Mouse (Mus musculus): ENCODE results near the gene Sh3bp2. TPM values are rescaled to one million over a fixed set of nuclear protein-coding genes. Genes with fewer than 3 reads are reported as not detected.

The Sh3bp2 gene
- total and polyA plus RNA-seq, 2 experiments from 2014 or later, result 21.8 to 43.7 TPM

DNA sequence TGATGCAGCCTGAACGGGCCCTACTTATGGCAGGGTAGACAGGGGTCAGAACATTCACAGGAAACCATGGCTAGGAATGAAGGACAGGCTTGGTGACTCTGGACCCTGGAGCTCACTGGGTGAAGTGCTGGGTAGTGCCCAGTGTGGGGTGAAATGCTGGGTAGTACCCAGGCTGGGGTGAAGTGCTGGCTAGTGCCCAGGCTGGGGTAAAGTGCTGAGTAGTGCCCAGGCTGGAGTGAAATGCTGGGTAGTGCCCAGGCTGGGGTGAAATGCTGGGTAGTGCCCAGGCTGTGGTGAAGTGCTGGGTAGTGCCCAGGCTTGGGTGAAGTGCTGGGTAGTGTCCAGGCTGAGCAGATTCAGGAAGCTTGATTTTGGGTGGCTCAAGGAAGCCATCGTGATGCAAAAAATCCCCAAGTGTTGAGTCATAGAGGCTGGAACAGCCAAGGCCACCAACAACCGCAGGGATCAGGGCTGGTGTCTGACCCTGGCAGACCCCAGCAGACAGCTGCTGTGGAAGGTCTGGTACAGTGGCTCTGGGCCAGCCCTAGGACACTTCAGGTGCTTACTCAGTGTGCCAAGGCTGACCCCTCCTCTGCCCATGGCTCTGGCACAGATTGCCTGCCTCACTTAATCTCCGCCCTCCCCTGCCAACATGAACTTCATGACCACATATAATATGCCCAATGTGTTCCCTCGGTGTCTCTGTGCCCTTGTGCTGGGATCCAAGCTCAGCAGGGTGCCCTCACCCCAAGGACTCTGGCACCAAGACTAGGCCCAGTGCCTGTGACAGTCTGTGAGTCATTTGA is 9.3 kb downstream of the Sh3bp2 start:
- H3K9me3 ChIP-seq (ENCODE audit: low read length), result no peaks in the 10 kb centered on the region
- no peaks in the 10 kb centered on the region for H3K4me1 ChIP-seq (ENCODE audit: insufficient read depth)
- H3K4me3 ChIP-seq (ENCODE audit: low read depth, low read length), result no peak overlapping the region
- H3K36me3 ChIP-seq (ENCODE audit: insufficient read depth), result no peaks in the 10 kb centered on the region
- 83% methylated on average over 5 of the region's 5 CpGs for WGBS
- no peak for TF ChIP-seq CTCF (IDR thresholded peaks at IDR 0.05; ENCODE audit: low read depth)
- ATAC-seq, result no peak
- H3K4me2 ChIP-seq (ENCODE audit: low read depth), result no peak overlapping the region
- H3K27me3 ChIP-seq (ENCODE audit: insufficient read depth, low read length), result no peaks in the 10 kb centered on the region
- no peak for DNase-seq
- no peak overlapping the region for H3K9ac ChIP-seq
- no peak overlapping the region for H3K27ac ChIP-seq (ENCODE audit: low read depth, low read length)

DNA sequence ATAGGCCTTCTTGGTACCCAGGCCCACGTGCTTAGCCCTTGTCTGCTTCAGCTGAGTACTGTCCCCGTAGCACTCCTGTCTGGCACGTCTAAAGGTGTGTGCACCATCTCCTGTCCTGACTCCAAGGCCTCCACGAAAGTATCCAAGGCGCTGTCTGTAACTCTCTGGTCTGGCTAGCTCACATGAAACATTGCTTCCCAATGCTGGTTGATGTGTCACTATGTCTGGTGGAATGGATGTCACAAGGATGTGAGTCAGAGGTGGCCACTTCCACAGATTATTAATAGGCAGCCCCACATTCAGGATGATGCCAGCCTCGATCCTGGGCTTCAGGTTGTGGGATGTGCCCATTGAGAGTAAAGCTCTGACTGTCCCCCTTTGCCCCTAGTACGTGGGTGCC is 10.2 kb downstream of the Sh3bp2 start:
- TF ChIP-seq CTCF (IDR thresholded peaks at IDR 0.05; ENCODE audit: low read depth), result no peak

GRCm38 (mm10) chr5:34538079-34538478 is 12.4 kb downstream of the Sh3bp2 start:
- no peak for DNase-seq
- Histone ChIP-seq H3K27me3 (ENCODE audit: insufficient read depth, low read length) (no peaks in the 10 kb centered on the region), H3K4me3 (ENCODE audit: low read depth, low read length) (no peak overlapping the region), H3K4me1 (ENCODE audit: insufficient read depth) (no peaks in the 10 kb centered on the region), H3K9me3 (ENCODE audit: low read length) (no peaks in the 10 kb centered on the region), H3K27ac (ENCODE audit: low read depth, low read length) (no peak overlapping the region), H3K36me3 (ENCODE audit: insufficient read depth) (no peaks in the 10 kb centered on the region), H3K9ac (no peak overlapping the region), H3K4me2 (ENCODE audit: low read depth) (no peak overlapping the region)
- TF ChIP-seq CTCF (IDR thresholded peaks at IDR 0.05; ENCODE audit: low read depth), result no peak
- 80% methylated on average over 7 of the region's 7 CpGs for WGBS
- no peak for ATAC-seq

More for the DNA sequence above, 10.2 kb downstream of the Sh3bp2 start:
- Histone ChIP-seq H3K4me1 (ENCODE audit: insufficient read depth) (no peaks in the 10 kb centered on the region), H3K9ac (no peak overlapping the region), H3K27me3 (ENCODE audit: insufficient read depth, low read length) (no peaks in the 10 kb centered on the region), H3K27ac (ENCODE audit: low read depth, low read length) (no peak overlapping the region), H3K9me3 (ENCODE audit: low read length) (no peaks in the 10 kb centered on the region), H3K4me3 (ENCODE audit: low read depth, low read length) (no peak overlapping the region), H3K4me2 (ENCODE audit: low read depth) (no peak overlapping the region), H3K36me3 (ENCODE audit: insufficient read depth) (no peaks in the 10 kb centered on the region)
- WGBS, result 87% methylated on average over 7 of the region's 7 CpGs
- no peak for DNase-seq
- ATAC-seq, result no peak

DNA sequence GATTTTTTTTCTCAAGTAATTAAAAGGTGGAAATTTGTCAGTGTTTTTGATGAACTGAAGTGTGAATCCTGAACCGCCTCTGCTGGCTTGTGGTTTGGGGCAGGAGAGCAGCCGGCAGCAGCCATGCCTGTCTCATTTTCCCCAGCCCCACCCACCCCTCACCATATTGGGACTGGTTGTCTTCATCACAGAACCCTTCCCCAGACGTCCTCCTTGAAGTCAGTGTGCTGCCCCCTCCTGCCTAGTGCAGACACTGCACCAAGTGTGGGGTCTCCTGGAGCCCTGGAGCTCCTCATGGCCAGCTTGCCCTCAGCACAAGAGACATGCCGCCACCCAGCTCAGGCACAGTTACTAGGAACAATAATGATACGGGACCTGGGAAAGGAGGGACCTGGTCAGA is 12.9 kb downstream of the Sh3bp2 start:
- DNase-seq, result no peak
- WGBS, result 36% methylated on average over 5 of the region's 5 CpGs
- no peak for ATAC-seq

DNA sequence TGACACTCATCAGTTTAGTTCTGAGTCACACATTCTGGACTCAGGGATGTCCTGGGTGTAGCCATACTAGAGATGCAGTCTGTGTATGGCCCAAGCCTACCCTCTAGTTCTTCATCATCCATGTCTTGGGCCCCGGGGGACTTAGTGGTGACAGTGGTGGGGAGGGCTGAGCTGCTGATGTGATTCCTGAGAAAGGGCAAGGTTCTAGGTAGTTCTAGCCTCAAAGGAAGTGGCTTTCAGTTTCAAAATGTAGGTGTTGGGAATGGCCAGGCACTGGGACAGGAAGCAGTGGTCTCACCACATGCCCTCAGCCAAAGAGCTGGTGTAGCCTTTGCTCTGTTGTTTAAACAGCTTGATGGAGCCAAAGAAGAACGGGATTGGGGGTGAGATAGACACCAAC is 13.5 kb downstream of the Sh3bp2 start:
- no peaks in the 10 kb centered on the region for H3K27me3 ChIP-seq (ENCODE audit: insufficient read depth, low read length)
- H3K4me3 ChIP-seq (ENCODE audit: low read depth, low read length), result no peak overlapping the region
- ATAC-seq (no peak), DNase-seq (no peak)
- H3K4me1 ChIP-seq (ENCODE audit: insufficient read depth), result no peaks in the 10 kb centered on the region
- H3K27ac ChIP-seq (ENCODE audit: low read depth, low read length), result no peak overlapping the region
- no peaks in the 10 kb centered on the region for H3K36me3 ChIP-seq (ENCODE audit: insufficient read depth)
- no peak overlapping the region for H3K4me2 ChIP-seq (ENCODE audit: low read depth)
- 89% methylated on average over 2 of the region's 2 CpGs for WGBS
- H3K9ac ChIP-seq, result no peak overlapping the region
- TF ChIP-seq CTCF (IDR thresholded peaks at IDR 0.05; ENCODE audit: low read depth), result no peak
- no peaks in the 10 kb centered on the region for H3K9me3 ChIP-seq (ENCODE audit: low read length)

More for the DNA sequence above, 12.9 kb downstream of the Sh3bp2 start:
- Histone ChIP-seq H3K4me2 (ENCODE audit: low read depth) (no peak overlapping the region), H3K27ac (ENCODE audit: low read depth, low read length) (no peak overlapping the region), H3K9me3 (ENCODE audit: low read length) (no peaks in the 10 kb centered on the region), H3K9ac (no peak overlapping the region), H3K4me3 (ENCODE audit: low read depth, low read length) (no peak overlapping the region), H3K27me3 (ENCODE audit: insufficient read depth, low read length) (no peaks in the 10 kb centered on the region), H3K36me3 (ENCODE audit: insufficient read depth) (no peaks in the 10 kb centered on the region), H3K4me1 (ENCODE audit: insufficient read depth) (no peaks in the 10 kb centered on the region)
- TF ChIP-seq CTCF (IDR thresholded peaks at IDR 0.05; ENCODE audit: low read depth), result peak; percentile 24

- no peak for TF ChIP-seq CTCF (IDR thresholded peaks at IDR 0.05; ENCODE audit: low read depth)
- no peak overlapping the region for H3K4me2 ChIP-seq (ENCODE audit: low read depth)
- no peaks in the 10 kb centered on the region for H3K4me1 ChIP-seq (ENCODE audit: insufficient read depth)
- H3K9me3 ChIP-seq (ENCODE audit: low read length), result no peaks in the 10 kb centered on the region
- H3K4me3 ChIP-seq (ENCODE audit: low read depth, low read length), result no peak overlapping the region
- H3K9ac ChIP-seq, result no peak overlapping the region
- DNase-seq (no peak), ATAC-seq (no peak)
- no peaks in the 10 kb centered on the region for H3K27me3 ChIP-seq (ENCODE audit: insufficient read depth, low read length)
- H3K27ac ChIP-seq (ENCODE audit: low read depth, low read length), result no peak overlapping the region
- 83% methylated on average over 1 of the region's 1 CpGs for WGBS
- no peaks in the 10 kb centered on the region for H3K36me3 ChIP-seq (ENCODE audit: insufficient read depth)
These were observed 16.5 kb downstream of the Sh3bp2 start for GRCm38 (mm10) chr5:34542166-34542565.

- no peaks in the 10 kb centered on the region for H3K4me1 ChIP-seq (ENCODE audit: insufficient read depth)
- no peak overlapping the region for H3K4me3 ChIP-seq (ENCODE audit: low read depth, low read length)
- DNase-seq (no peak), ATAC-seq (no peak)
- H3K27me3 ChIP-seq (ENCODE audit: insufficient read depth, low read length), result no peaks in the 10 kb centered on the region
- H3K36me3 ChIP-seq (ENCODE audit: insufficient read depth), result no peaks in the 10 kb centered on the region
- no peaks in the 10 kb centered on the region for H3K9me3 ChIP-seq (ENCODE audit: low read length)
- TF ChIP-seq CTCF (IDR thresholded peaks at IDR 0.05; ENCODE audit: low read depth), result no peak
- H3K27ac ChIP-seq (ENCODE audit: low read depth, low read length), result no peak overlapping the region
- WGBS, result 67% methylated on average over 4 of the region's 4 CpGs
- H3K4me2 ChIP-seq (ENCODE audit: low read depth), result no peak overlapping the region
- H3K9ac ChIP-seq, result no peak overlapping the region
These were observed 17.5 kb downstream of the Sh3bp2 start for GRCm38 (mm10) chr5:34543114-34543513.
